Mouse (Mus musculus) sigmoid colon, adult 10 weeks (tissue): ENCODE measurements around the gene Spata18. TPM values are rescaled to one million over a fixed set of nuclear protein-coding genes. Genes with fewer than 3 reads are reported as not detected.

ENCODE experiments used
- polyA plus RNA-seq: library from polyadenylated mRNA; stranded (reverse); fragments of 350-450 nt; fragmentation: Illumina TruSeq; extraction: RNeasy Lipid Tissue Mini Kit (QIAGEN cat#74804); gene quantifications from one replicate; pipeline ENCODE4 v1.2.3, GENCODE M21; 2014; ENCODE audit warnings: low read depth, low replicate concordance

Spata18 gene
- not detected for polyA plus RNA-seq

DNA sequence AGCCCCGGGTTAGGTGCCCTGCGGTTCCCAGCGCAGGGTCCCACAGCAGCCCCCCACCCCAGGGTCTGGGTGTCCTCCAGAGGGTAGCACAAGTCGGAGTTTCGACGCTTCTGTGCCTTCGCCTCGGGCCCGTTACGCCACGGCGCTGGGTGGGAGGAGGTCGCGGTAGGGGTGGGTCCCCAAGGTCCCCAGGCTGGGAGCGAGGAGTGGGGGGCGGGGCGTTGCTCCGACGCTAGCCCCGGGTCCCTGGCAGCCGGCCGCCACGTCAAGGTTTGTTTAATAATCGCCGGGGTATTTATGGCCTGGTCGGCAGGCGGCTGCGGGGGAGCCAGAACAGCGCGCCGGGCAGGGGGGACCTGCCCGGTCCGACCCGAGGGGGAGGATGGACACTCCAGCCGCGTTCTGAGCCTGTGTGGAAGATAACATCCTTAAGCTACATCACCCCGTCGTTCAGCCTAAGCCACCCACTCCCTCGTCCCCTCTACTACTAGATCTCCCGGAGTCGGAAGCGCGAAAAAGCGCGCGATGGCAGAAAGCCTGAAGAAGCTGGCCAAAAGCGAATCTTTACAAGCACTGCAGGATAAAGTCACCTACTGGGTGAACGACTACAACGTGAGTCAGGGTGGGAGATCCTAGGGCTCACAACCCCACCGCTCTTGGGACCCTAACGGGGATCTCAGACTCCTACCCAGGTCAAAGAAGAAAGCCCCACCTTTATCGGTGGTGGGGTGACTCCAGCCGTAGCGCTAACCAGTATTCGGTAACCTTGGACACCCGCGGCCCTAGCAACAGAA is at the start of gene Spata18:
Gene Spata18 (plus strand): TSS at position 319 of the 794 bp plus-strand sequence.

DNA sequence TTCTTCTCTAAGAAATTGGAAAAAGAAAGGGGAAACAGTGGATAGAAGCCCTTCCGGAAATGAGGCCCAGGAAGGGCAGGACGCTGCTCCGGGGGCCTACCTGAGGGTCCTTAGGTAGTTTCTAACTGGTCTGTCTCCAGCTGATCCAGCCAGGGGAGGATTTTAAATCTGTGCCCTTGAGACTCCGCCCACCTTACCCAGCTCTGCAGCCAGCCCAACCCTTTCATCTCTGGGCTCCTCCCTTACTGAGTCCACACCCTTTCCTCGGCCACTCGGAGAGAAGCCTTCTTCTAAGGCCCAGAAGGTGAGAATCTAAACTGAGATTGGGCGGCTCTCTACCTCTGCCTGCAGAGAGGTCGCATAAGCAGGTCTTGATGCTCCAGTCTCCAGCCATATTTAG is 18.9 kb upstream of the Spata18 start, which contains the start of gene Lrrc66:
Gene Lrrc66 (minus strand): TSS at position 236 of the 400 bp plus-strand sequence.

DNA sequence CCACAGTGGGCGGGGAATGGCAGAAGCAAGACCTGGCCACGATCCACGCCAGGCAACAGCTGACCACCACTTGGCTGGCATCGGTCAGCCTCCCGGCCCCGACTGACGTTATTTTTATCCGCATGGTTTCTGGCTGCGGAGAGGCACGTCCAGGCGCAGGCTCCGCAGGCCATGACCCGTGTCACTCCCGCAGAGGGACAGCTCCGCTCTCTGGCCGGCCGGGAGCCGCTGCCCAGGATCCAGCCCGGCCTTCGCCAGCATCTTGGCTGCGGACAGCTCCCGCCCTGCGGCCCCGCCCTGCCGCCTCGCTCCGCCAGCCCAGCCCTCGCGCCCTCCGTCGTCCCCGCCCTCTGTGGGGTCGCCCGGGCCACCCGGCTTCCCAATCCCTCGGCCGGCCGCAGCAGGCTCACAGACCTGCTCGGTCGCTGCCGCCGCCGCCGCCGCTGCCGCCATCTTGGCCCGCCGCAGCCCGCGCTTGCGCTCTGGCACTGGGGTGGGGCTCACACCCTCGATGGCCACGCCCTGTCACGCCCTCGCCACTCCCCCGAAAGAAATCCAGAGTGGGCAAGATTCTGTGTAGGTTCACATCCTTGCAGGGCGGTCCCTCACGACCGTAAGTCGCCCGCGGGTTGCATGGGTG is 3.8 kb upstream of the Spata18 start, which contains the start of gene Sgcb:
Gene Sgcb (minus strand): TSS at position 530 of the 640 bp plus-strand sequence.

Other genes with a start within 250 kb of the Spata18 start
- gene Cwh43, start 245.3 kb upstream of the Spata18 start, polyA plus RNA-seq = 18.8 TPM
- 32.7 TPM for gene Dcun1d4, start 170.4 kb upstream of the Spata18 start, polyA plus RNA-seq
- 129 TPM for gene Lrrc66, start 18.9 kb upstream of the Spata18 start, polyA plus RNA-seq
- 18.0 TPM for gene Sgcb, start 3.6 kb upstream of the Spata18 start, polyA plus RNA-seq